Comparison of ENCODE assay signal across 8 mouse cellular contexts in the genomic region with DNA sequence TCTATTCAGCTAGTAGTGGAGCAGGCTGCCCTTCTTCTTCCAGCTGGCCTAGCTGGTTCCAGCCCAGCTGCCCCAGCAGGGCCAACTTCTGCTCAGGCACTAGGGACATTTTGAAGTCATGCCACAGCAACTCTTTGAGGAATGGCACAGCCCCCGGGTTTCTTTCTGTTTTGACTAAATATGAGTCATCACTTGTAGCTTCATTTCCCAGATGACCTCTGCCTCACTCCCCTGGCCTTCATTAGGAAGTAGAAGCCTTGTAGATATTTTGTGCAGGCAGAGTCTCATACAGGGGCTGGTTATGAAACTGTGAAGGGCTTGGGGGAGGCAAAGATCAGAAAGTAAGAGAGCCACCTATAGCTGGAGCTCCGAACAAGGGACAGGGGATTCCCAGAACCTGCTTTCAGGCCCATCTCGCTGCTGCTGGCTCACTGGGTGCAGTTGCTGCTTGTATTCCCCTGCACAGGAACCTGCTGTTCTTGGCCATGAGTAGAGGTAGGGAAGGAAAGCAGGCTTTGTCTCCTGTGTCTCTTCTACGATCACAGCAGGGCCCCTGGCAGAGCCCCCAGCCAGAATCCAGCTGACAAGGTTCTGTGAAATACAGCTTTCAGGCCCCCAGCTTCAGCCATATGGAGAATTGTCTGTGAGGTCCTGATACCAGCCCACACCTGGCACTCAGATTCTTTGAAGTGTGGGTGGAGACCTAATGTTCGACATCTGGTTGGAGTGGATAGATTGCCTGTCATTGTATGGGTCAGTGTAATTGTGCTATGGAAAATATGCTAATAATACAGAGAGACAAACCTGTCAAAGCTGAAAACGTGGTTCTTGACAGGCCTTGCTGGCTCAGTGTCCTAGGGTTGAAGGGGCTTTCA. TPM values are rescaled to one million over a fixed set of nuclear protein-coding genes. Genes with fewer than 3 reads are reported as not detected.
DNase-seq lines count a peak whose midpoint lies in the region; ATAC-seq and TF ChIP-seq lines count a peak whose summit lies in the region.
"Had no signal": no experiment of that assay in that cellular context is flagged by ENCODE, and none has a peak within 500 bp of the region (broad histone marks: within the 10 kb centered on the region; RNA-seq: fewer than 3 reads in every experiment).

No protein-coding gene starts in this region.

- no peak overlapping the region for H3K9ac ChIP-seq in heart, embryonic 15.5 days
- H3K9ac ChIP-seq in midbrain, embryonic 15.5 days = no peak overlapping the region
- H3K9ac ChIP-seq: embryonic facial prominence, embryonic 13.5 days had no signal

- H3K4me1 ChIP-seq in G1E (ENCODE audit: insufficient read depth, low read depth, low read length) = peaks cover 86% of the 10 kb centered on the region
- H3K4me1 ChIP-seq in heart, embryonic 15.5 days (replicated peaks) = peaks cover 31% of the 10 kb centered on the region
- peaks cover 16% of the 10 kb centered on the region; the same call in 1 of the 2 replicates for H3K4me1 ChIP-seq in midbrain, embryonic 15.5 days

- DNase-seq in 416B (ENCODE audit: low read depth) (peak; percentile 85), G1E (ENCODE audit: low spot score) (no peak)
- DNase-seq in cerebellum, postnatal 25 days = peak; percentile 36 to 54
- DNase-seq in kidney, postnatal 25 days = peak; percentile 24 to 56

- no peak for TF ChIP-seq CTCF in G1E (IDR thresholded peaks at IDR 0.05; ENCODE audit: low read depth, low read length)

- peak overlapping the region; percentile 50 for H3K27ac ChIP-seq in heart, embryonic 15.5 days
- no peak overlapping the region for H3K27ac ChIP-seq in midbrain, embryonic 15.5 days
- H3K27ac ChIP-seq: embryonic facial prominence, embryonic 13.5 days had no signal

- peaks cover 44% of the 10 kb centered on the region for H3K36me3 ChIP-seq in G1E (replicated peaks)
- no peaks in the 10 kb centered on the region for H3K36me3 ChIP-seq in heart, embryonic 15.5 days
- no peaks in the 10 kb centered on the region for H3K36me3 ChIP-seq in midbrain, embryonic 15.5 days (replicated peaks)
- H3K36me3 ChIP-seq: embryonic facial prominence, embryonic 13.5 days had no signal

- WGBS in heart, embryonic 15.5 days = 54% methylated on average over 6 of the region's 6 CpGs
- 74% methylated on average over 6 of the region's 6 CpGs for WGBS in midbrain, embryonic 15.5 days

- no peak overlapping the region for H3K4me2 ChIP-seq in heart, embryonic 15.5 days
- H3K4me2 ChIP-seq in midbrain, embryonic 15.5 days = no peak overlapping the region
- H3K4me2 ChIP-seq: embryonic facial prominence, embryonic 13.5 days had no signal

- no peaks in the 10 kb centered on the region for H3K9me3 ChIP-seq in G1E (replicated peaks)
- H3K9me3 ChIP-seq in heart, embryonic 15.5 days (replicated peaks) = no peaks in the 10 kb centered on the region
- no peaks in the 10 kb centered on the region for H3K9me3 ChIP-seq in midbrain, embryonic 15.5 days
- H3K9me3 ChIP-seq: embryonic facial prominence, embryonic 13.5 days had no signal

- peak overlapping the region; percentile 54; the same call in 1 of the 2 replicates for H3K4me3 ChIP-seq in G1E (ENCODE audit: low read depth, low read length)
- no peak overlapping the region for H3K4me3 ChIP-seq in heart, embryonic 15.5 days
- H3K4me3 ChIP-seq in midbrain, embryonic 15.5 days = no peak overlapping the region
- H3K4me3 ChIP-seq: embryonic facial prominence, embryonic 13.5 days had no signal

- no peaks in the 10 kb centered on the region for H3K27me3 ChIP-seq in G1E (ENCODE audit: insufficient read depth, low read length)
- H3K27me3 ChIP-seq in heart, embryonic 15.5 days = no peaks in the 10 kb centered on the region
- no peaks in the 10 kb centered on the region for H3K27me3 ChIP-seq in midbrain, embryonic 15.5 days (replicated peaks)
- H3K27me3 ChIP-seq: embryonic facial prominence, embryonic 13.5 days had no signal

- peak; percentile 38 for ATAC-seq in G1E (ENCODE audit: extremely low read depth, insufficient number of reproducible peaks, low FRiP score, poor library complexity, severe bottlenecking)
- ATAC-seq in heart, embryonic 15.5 days (replicated peaks; ENCODE audit: insufficient number of reproducible peaks, insufficient read depth, low FRiP score, low read depth) = no peak; the same call in 1 of the 2 replicates
- 0 out of 2 replicates have a peak, but pooled peaks have one; percentile 16 for ATAC-seq in midbrain, embryonic 15.5 days (replicated peaks)
- ATAC-seq in erythroblast, adult 5-6 weeks (replicated peaks; ENCODE audit: low FRiP score, poor library complexity, severe bottlenecking) = no peak

RNA-seq across cellular contexts. Expression of gene Nck2, which starts 30.4 kb away (rescaled TPM):
- 40.1 and 45.3 TPM in 2 replicates for total RNA-seq in G1E (2014; fragmentation: Nextera tagmentation)
- total RNA-seq in G1E (2017) = 97.0 and 101 TPM in 2 replicates
- polyA plus RNA-seq in G1E (2012) = 54.4 and 54.7 TPM in 2 replicates
- polyA plus RNA-seq in heart, embryonic 15.5 days (2015; fragmentation: Nextera tagmentation; extraction: Ambion mirVana) = 23.5 and 30.6 TPM in 2 replicates
- 35.5 and 37.6 TPM in 2 replicates for polyA plus RNA-seq in midbrain, embryonic 15.5 days (2015; fragmentation: Nextera tagmentation; extraction: Ambion mirVana)
- 0.77 TPM in 1 of 2 replicates, not detected in the other for total RNA-seq in erythroblast, adult 5-6 weeks (2015; ENCODE audit: low replicate concordance)
- 2.4 and 3.3 TPM in 2 replicates for total RNA-seq in erythroblast, adult 5-6 weeks (2017; ENCODE audit: low replicate concordance)

Comparison
In these comparisons a context has a peak if more than half of its experiments do, and no peak if none do; other contexts are left out.
1. ATAC-seq: peak in G1E (single experiment) and midbrain, embryonic 15.5 days (single experiment); none in heart, embryonic 15.5 days (single experiment) and erythroblast, adult 5-6 weeks (single experiment).